Mouse (Mus musculus) c-Kit-positive CD71-positive TER-119-positive erythroid progenitor cells, embryonic 14.5 days (primary cell): ENCODE measurements around the gene Asb2.
A peak's percentile ranks its signal among the peaks of the same experiment; 100 is the strongest.

Source experiments
- DNase-seq: peaks from one replicate; pipeline ENCODE4 v3.0.0-alpha.2; 2013; ENCODE audit warnings: low spot score

Gene Asb2

GRCm38 (mm10) chr12:103315831-103316545 lies 39.8 kb downstream of the Asb2 start:
- DNase-seq: no peak

GRCm38 (mm10) chr12:103314640-103315361 lies 41.0 kb downstream of the Asb2 start:
- no peak for DNase-seq

- no peak for DNase-seq
These were observed 41.7 kb downstream of the Asb2 start for GRCm38 (mm10) chr12:103313871-103314639.

GRCm38 (mm10) chr12:103313274-103313673 lies 42.5 kb downstream of the Asb2 start:
- no peak for DNase-seq

- DNase-seq: no peak
These were observed 43.9 kb downstream of the Asb2 start for GRCm38 (mm10) chr12:103311921-103312320.

- no peak for DNase-seq
These were observed 45.0 kb downstream of the Asb2 start, which contains the start of gene Fam181a for GRCm38 (mm10) chr12:103310744-103311267. Gene Fam181a, plus strand, starts transcription at chr12:103310975.

- DNase-seq: peak; percentile 6
These were observed 49.1 kb downstream of the Asb2 start for GRCm38 (mm10) chr12:103306720-103307119.

- no peak for DNase-seq
These were observed 49.6 kb downstream of the Asb2 start for GRCm38 (mm10) chr12:103306224-103306623.

- no peak for DNase-seq
These were observed 52.8 kb downstream of the Asb2 start for GRCm38 (mm10) chr12:103302960-103303359.

GRCm38 (mm10) chr12:103301645-103302044 lies 54.2 kb downstream of the Asb2 start:
- DNase-seq: peak; percentile 34

- DNase-seq: no peak
These were observed 55.3 kb downstream of the Asb2 start for GRCm38 (mm10) chr12:103300493-103300892.

GRCm38 (mm10) chr12:103296292-103296691 lies 59.5 kb downstream of the Asb2 start:
- no peak for DNase-seq

- no peak for DNase-seq
These were observed 63.4 kb downstream of the Asb2 start for GRCm38 (mm10) chr12:103292366-103292765.

GRCm38 (mm10) chr12:103287276-103287675 lies 68.5 kb downstream of the Asb2 start:
- DNase-seq: no peak

- DNase-seq: no peak
These were observed 72.4 kb downstream of the Asb2 start for GRCm38 (mm10) chr12:103283411-103283810.

GRCm38 (mm10) chr12:103282936-103283335 lies 72.9 kb downstream of the Asb2 start:
- DNase-seq: no peak

- no peak for DNase-seq
These were observed 73.9 kb downstream of the Asb2 start for GRCm38 (mm10) chr12:103281912-103282311.

- no peak for DNase-seq
These were observed 74.3 kb downstream of the Asb2 start for GRCm38 (mm10) chr12:103281491-103281890.

- no peak for DNase-seq
These were observed 79.4 kb downstream of the Asb2 start for GRCm38 (mm10) chr12:103276422-103276821.

- DNase-seq: no peak
These were observed 82.1 kb downstream of the Asb2 start for GRCm38 (mm10) chr12:103273732-103274131.

- DNase-seq: no peak
These were observed 82.8 kb downstream of the Asb2 start for GRCm38 (mm10) chr12:103273051-103273450.

GRCm38 (mm10) chr12:103272176-103272575 lies 83.6 kb downstream of the Asb2 start:
- DNase-seq: no peak
